Mouse (Mus musculus) cortical plate, adult 2 months (tissue): ENCODE measurements at regions not wholly inside any gene's neighbourhood (a gene's known extent, or its start where the extent isn't known, plus 50 kb on each side); places are given as distances from the start of the nearest gene placed in this dataset.

Experiments used
- H3K27ac ChIP-seq: fragments of 200-500 bp; 2 replicates; pipeline ENCODE4 v1.5.1; 2012; ENCODE audit warnings: low read length, control low read depth, inconsistent platforms; ENCODE audit not compliant: insufficient read depth
- H3K4me1 ChIP-seq: fragments of 200-500 bp; 2 replicates; pipeline ENCODE4 v1.6.1; 2011; ENCODE audit warnings: low read length; ENCODE audit not compliant: control insufficient read depth, insufficient read depth
- H3K4me3 ChIP-seq: fragments of 200-500 bp; 2 replicates; pipeline ENCODE4 v1.5.1; 2011; ENCODE audit warnings: mild to moderate bottlenecking, low read length, control low read depth; ENCODE audit not compliant: insufficient read depth
- CTCF ChIP-seq: fragments of 200-500 bp; IDR thresholded peaks from 2 replicates; pipeline ENCODE4 v1.5.1; 2011; ENCODE audit warnings: mild to moderate bottlenecking, control low read depth, low read length; ENCODE audit not compliant: insufficient read depth; ENCODE audit errors: extremely low read depth
- POLR2A ChIP-seq: fragments of 200-500 bp; IDR thresholded peaks from 2 replicates; pipeline ENCODE4 v1.6.1; 2011; ENCODE audit warnings: mild to moderate bottlenecking, low read length, control low read depth; ENCODE audit not compliant: insufficient read depth; ENCODE audit errors: extremely low read depth

- Histone ChIP-seq H3K4me3 (no peak overlapping the region), H3K27ac (no peak overlapping the region), H3K4me1 (no peaks in the 10 kb centered on the region)
- TF ChIP-seq CTCF (no peak), POLR2A (no peak)
Measured at GRCm38 (mm10) chr12:95355151-95355550, 336.9 kb upstream of the Flrt2 start.

- no peaks in the 10 kb centered on the region for H3K4me1 ChIP-seq
- H3K27ac ChIP-seq, result no peak overlapping the region
- no peak for TF ChIP-seq POLR2A
- no peak for TF ChIP-seq CTCF
- no peak overlapping the region for H3K4me3 ChIP-seq
Measured at GRCm38 (mm10) chr12:95384248-95384964, 307.6 kb upstream of the Flrt2 start.

- Histone ChIP-seq H3K27ac (no peak overlapping the region), H3K4me1 (no peaks in the 10 kb centered on the region), H3K4me3 (no peak overlapping the region)
- TF ChIP-seq CTCF, result no peak
Measured at GRCm38 (mm10) chr12:95385688-95386087, 306.3 kb upstream of the Flrt2 start.

GRCm38 (mm10) chr12:95388185-95388584 lies 303.8 kb upstream of the Flrt2 start:
- Histone ChIP-seq H3K4me1 (no peaks in the 10 kb centered on the region), H3K4me3 (no peak overlapping the region), H3K27ac (no peak overlapping the region)
- TF ChIP-seq POLR2A (no peak), CTCF (no peak)

GRCm38 (mm10) chr12:95392821-95393220 lies 299.2 kb upstream of the Flrt2 start:
- TF ChIP-seq POLR2A, result no peak
- TF ChIP-seq CTCF, result no peak
- Histone ChIP-seq H3K4me3 (no peak overlapping the region), H3K27ac (no peak overlapping the region), H3K4me1 (no peaks in the 10 kb centered on the region)

GRCm38 (mm10) chr12:95394991-95395530 lies 297.0 kb upstream of the Flrt2 start:
- TF ChIP-seq POLR2A (no peak), CTCF (no peak)
- H3K4me3 ChIP-seq, result no peak overlapping the region
- H3K4me1 ChIP-seq, result no peaks in the 10 kb centered on the region
- H3K27ac ChIP-seq, result no peak overlapping the region

- no peak overlapping the region for H3K4me3 ChIP-seq
- no peak overlapping the region for H3K27ac ChIP-seq
- no peak for TF ChIP-seq CTCF
- no peak for TF ChIP-seq POLR2A
- no peaks in the 10 kb centered on the region for H3K4me1 ChIP-seq
Measured at GRCm38 (mm10) chr12:95420861-95421260, 271.2 kb upstream of the Flrt2 start.

GRCm38 (mm10) chr12:95424739-95425138 lies 267.3 kb upstream of the Flrt2 start:
- TF ChIP-seq CTCF, result no peak
- TF ChIP-seq POLR2A, result no peak
- H3K4me3 ChIP-seq, result no peak overlapping the region
- H3K4me1 ChIP-seq, result no peaks in the 10 kb centered on the region
- no peak overlapping the region for H3K27ac ChIP-seq

GRCm38 (mm10) chr12:95437226-95437625 lies 254.8 kb upstream of the Flrt2 start:
- TF ChIP-seq CTCF (no peak), POLR2A (no peak)

GRCm38 (mm10) chr12:95457480-95457879 lies 234.5 kb upstream of the Flrt2 start:
- Histone ChIP-seq H3K27ac (no peak overlapping the region), H3K4me3 (no peak overlapping the region), H3K4me1 (no peaks in the 10 kb centered on the region)
- TF ChIP-seq POLR2A (no peak), CTCF (no peak)

More at GRCm38 (mm10) chr12:95437226-95437625, 254.8 kb upstream of the Flrt2 start:
- H3K27ac ChIP-seq, result no peak overlapping the region
- H3K4me3 ChIP-seq, result no peak overlapping the region
- H3K4me1 ChIP-seq, result no peaks in the 10 kb centered on the region
